Mouse (Mus musculus): ENCODE results near the gene Glyr1. TPM values are rescaled to one million over a fixed set of nuclear protein-coding genes. Genes with fewer than 3 reads are reported as not detected.

Gene Glyr1
- polyA plus RNA-seq, 1 experiment: 84.7 TPM

DNA sequence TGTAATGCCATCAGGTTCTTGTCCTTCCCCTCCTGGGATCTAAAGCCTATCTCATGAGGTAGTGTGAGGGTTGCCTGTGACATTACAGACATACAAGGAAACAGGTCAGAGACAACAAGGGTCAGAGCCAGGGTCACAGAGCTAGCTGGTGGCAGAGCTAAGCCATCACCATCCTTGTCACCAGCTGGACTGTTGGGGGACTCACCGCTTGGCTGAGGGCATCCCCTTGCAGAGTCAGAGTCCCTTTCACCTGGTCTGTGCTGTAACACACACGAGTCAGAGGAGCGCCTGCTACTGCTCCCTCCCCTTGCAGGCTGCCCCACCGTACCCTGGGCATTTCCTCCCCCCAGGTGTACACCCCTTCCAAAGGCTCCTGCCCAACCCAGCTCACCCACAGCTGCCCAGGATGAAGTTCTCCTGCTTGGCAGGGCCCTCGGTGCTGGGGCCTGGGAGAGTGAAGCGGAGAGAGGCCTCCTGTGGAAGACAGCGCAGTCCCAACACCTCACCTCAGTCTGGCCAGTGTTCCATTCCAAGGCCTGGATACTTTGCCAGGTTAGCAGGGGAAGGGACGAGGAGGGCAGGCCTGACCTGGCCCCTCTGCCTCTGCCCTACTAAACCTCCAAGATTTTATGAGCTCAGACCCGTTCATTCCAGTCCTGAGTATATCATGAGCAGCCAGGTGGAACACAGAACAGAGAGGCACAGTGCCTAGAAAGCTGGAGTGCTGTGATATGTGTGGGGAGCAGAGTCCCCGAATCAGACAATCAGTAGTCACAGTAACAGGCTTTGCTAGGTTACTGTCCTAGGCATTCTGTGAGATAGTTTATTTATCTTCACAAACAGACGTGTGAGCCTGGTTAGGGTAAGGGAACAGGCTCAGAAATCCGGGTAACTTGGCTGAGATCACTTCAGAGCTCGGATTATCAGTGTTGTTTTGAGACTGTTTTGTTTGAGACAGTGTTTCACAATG lies 37.3 kb downstream of the Glyr1 start:
- no peak for DNase-seq (ENCODE audit: low spot score)

DNA sequence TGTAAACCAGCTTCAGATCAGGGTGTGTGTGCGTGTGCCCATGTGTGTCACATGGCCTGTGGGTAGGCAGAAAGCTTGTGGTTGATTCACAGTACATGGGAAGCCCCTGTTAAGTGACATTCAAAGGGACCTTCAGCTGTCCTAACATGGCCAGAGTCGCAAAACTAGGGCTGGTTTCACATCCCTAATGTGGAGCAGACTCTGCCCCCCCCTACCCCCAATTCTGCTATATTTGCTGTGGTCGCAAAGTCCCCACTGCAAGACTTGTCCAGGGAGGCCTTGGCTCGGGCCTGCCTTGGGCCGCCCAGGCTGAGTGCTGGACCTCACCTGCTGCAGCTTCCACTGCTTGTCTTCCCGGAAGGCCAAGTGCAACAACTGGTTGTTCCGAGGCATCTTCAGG lies 38.4 kb downstream of the Glyr1 start:
- DNase-seq (ENCODE audit: low spot score): no peak

DNA sequence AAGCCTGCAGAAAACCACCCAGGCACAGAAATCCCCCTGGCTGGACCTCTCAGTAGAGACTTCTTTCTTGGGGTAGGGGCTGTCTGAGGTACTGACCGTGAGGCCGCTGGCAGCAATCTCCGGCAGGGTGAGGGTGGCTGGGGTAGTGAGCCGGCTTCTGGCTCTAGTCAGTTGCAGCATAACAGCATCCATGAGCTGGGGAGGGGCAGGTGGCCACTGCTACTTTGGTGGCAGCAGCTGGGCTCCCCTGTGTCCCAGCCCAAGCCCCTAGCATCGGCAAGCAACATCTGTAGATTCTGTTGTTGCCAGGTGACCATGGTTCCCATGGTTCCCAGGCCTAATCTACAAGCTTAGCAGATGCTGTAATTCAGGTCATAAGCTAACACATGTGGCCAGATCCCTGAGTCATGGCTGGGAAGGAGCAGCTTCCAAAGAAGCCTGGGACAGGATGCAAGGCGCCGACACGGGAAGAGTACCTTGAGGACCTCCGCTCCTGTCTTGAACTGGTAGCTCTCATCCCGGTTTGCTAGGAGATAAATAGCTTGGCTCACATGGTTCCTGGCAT lies 39.2 kb downstream of the Glyr1 start:
- no peak for DNase-seq (ENCODE audit: low spot score)

DNA sequence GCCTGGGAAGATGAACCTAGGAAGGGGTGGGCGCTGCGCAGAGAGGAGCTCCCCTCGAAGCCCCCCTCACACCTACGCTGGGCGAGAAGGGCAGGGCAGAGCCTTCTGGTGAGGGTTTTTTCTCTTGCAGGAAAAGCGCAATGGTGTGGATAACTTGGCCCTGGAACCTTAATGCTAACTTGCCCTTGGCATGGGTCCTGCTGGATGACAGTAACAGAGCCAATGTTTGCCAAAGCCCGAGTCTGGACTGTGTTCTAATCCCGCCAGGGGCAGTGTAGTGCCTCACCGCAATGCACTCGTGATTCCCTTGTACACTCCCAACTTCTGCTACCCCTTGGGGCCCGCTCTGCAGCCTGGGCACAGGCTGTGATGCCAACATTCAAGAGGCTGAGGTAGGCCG lies 41.6 kb downstream of the Glyr1 start:
- DNase-seq (ENCODE audit: low spot score): no peak

DNA sequence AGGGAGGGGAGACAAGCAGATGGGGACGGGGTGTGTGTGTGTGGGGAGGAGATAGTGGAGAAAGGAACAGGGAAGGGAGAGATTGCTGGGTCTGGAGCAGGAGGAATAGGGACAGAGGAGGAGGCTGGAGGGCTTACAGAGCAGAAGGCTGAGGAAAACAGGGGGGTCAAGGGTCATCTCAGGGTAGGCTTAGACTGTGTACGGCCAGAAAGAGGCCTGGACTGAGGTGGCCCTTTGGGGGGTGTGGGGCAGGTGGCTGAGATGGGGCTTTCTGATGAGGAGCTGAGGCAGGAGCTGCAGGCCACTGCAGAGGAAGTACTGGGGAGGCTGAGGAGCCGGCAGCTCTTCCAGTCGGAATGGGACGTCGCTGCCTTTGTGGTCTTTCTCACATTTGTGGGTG lies 42.2 kb downstream of the Glyr1 start:
- DNase-seq (ENCODE audit: low spot score): no peak

DNA sequence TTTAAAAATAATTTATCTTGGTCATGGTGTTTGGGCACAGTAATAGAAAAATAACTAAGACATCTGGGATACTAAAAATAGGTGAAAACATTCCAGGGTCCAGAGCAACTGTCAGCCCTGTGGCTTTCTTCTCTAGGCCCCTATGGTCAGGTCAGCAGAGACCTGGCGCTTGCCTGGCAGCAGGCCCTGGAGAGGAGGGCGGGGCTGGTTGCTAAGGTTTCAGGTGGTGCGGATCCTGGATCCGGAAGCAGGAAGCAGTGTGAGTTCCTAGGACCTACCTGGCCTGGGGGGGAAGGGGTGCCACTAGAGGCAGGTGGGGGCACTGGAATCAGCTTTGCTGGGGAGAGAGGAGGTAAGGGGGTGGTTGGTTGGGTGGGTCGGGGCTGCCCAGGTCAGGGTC lies 42.6 kb downstream of the Glyr1 start, which contains the start of gene Smim22:
Gene Smim22 (plus strand): TSS at position 222 of the 400 bp plus-strand sequence.
- no peak for DNase-seq (ENCODE audit: low spot score)

DNA sequence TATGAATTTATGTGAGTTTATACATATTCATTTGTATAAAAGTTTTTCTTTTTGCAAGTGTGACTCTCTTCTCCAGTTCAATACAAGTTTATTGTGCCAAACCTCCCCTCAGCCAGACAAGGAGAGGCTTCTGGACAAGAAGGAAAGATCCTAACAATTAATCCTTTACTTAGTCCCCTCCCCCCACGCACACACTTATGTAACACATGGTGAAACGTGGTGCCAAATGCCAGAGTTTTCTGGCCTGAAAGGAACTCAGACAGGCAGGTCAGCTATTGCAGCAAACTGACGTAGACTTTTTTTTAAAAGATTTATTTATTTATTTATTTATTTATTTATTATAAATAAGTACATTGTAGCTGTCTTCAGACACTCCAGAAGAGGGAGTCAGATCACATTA lies 49.1 kb downstream of the Glyr1 start:
- DNase-seq (ENCODE audit: low spot score): no peak

DNA sequence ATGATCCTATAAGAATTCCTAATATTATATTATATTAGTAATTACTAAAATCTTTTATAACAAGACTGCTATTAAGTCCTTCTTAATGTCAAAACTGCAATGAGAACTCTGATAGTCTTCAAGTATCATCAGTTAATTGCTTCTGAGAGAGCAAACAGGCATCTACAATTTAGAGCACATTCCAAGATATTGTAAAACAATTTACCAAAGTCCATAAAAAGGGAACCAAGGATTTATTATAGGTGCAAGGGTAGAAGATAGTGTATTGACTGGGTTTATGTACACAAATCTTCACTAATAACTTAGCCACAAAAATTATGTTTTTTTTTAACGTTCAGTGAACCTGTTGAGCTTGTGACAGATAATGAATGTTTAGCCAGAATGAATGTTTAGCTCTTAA lies 50.7 kb downstream of the Glyr1 start:
- DNase-seq (ENCODE audit: low spot score): no peak

DNA sequence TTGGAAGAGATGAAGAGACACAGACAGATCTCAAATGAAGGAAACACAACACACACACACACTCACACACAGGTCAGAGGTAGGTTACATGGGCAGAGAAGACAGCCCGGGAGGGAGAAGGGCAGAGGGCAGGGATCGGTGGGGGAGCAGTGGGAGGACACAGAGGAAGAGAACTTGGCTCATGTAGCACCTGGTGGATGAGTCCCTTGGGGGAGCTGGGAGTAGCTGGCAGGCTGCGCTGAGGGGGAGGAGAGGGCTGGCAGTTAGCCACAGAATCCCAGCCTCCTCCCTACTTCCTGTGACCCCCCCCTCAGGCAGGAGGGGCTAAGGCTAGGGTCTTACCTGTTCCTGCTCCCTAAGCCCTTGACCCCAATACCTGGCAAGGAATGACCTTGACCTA lies 52.1 kb downstream of the Glyr1 start, which contains the start of gene Sept12:
Gene Sept12 (minus strand): TSS at position 300 of the 400 bp plus-strand sequence.
- no peak for DNase-seq (ENCODE audit: low spot score)

DNA sequence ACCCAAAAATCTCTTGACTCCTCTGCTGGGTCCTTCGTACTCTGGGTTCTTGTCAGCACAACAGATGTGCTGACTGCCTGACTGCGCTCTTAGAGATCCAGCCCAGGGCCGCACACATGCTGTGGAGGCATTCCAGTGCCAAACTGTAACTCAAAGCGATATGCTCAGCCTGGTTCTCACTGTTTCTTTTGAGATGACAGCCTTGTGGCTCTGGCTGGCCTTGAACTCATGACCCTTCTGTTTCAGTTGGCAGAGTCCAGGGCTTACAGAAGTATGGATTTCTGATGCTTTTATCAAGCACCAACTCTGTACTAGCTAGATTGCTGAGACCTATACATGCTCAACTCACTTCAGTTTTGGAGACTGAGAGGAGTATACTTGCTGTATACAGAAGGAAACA lies 56.4 kb downstream of the Glyr1 start:
- no peak for DNase-seq (ENCODE audit: low spot score)

DNA sequence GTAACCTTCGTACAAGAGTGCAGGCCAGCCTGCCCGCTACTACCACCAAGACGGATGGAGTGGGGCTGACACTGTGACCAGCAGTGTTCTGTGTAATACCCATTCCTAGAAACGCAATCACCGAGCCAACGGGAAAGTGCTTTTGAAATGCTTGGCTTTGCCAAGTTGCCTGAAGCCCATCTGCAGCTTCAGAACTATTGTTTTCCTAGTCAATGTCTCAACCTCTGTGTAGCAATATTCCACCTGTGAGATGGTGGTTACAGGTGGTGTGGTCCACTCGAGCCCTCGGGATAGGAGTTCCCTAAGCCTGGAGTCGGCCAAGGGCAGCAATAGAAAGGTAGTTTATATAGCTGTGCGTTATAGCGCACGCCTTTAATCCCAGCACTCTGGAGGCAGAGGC lies 64.9 kb downstream of the Glyr1 start:
- DNase-seq (ENCODE audit: low spot score): no peak

DNA sequence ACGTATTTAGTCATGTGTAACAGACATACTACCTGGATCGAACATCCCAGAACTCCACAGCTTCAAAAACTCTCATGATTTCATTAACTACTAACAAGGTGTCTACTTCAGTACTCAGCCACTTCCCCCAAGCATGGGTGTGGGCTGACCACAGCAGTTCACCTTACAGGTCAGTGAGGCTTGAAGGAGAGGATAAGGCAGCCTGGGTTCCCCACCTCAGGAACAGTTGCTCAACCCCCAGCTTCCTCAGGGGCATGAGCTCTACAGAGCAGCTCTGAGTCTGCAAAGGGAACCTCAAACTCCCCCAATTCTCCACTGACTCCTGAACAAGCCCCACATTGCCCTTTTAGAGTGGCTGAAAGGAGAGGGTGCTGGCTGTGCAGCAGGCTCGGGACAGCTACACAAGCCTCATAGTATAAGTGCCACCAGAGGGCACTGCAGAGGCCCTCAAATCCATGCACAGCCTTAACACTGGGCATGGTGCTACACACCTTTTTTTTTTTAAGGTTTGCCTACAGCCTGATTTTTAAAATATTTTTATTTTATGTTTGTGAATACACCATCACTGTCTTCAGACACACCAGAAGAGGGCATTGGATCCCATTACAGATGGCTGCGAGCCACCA lies 69.8 kb downstream of the Glyr1 start:
- no peak for DNase-seq (ENCODE audit: low spot score)

DNA sequence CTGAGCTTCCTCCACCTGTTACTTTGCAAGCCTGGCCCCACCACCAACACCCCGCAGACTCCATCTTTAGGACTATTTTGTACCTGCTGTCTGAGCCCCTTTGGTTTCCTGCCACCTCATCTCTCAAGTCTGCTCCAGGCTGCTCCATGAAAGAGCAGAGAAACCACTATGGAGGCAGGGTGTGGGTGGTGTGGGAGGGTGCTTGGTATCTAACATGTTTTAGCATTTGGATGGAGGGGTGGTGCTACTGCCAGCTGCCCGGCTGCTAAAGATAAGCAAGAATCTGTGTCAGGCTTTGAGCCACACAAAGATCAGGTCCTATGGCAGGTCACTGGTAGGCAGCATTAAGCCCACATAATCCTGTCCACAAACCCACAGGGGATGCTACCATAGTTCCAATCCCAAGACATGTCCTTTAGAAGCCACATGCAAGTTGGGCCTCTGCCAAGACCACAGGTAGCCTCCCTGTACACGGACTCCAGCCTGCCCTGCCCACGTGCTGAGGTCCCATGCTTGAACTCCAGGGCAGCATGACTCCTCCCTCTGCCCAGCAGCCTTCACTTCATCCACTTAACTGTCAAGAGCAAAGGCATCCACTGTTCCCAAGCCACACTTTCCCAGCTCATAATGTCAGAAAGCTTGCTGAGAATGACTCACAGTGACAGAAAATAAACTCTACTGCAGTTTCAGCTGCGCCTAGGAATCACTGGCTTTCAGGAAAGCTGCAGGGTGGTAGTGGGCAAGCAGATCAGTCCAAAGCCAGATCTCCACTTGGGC lies 71.2 kb downstream of the Glyr1 start:
- DNase-seq (ENCODE audit: low spot score): no peak

DNA sequence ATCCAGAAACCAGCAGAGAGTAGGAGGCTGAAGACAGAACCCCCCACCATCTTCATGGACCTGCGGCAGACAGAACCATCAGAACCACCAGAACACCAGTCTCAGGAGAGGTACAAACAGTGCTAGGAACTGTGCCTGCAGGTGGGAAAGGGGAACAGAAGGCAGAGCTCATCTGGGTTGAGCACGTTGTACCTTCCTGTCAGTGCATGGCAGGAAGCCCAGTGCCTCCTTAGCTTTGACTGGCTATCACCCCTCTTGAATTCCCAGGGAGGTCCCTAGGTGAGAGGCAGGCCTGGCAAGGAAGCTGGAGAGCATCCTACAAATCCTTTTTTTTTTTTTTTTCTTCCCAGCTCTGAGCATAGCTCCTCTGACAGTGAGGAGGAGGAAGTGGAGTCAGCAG lies 73.5 kb downstream of the Glyr1 start:
- DNase-seq (ENCODE audit: low spot score): no peak

DNA sequence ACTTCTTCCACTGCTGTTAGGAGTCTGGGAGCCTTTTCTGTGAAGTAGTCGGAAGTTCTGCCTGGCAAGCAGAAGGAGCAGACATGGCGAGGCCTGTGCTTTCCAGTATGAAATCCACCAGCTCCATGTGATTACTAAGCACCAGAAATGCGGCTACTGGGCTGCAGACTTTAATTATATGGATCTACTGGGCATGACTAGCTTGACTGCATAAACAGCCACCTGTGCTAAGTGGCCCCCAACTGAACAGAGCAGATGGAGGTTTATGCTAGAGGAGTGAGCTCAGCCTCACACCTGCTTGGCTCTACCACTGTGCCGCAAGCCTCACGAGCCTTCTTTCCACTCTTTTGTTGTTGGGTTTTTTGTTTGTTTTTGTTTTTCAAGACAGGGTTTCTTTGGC lies 75.1 kb downstream of the Glyr1 start:
- no peak for DNase-seq (ENCODE audit: low spot score)

DNA sequence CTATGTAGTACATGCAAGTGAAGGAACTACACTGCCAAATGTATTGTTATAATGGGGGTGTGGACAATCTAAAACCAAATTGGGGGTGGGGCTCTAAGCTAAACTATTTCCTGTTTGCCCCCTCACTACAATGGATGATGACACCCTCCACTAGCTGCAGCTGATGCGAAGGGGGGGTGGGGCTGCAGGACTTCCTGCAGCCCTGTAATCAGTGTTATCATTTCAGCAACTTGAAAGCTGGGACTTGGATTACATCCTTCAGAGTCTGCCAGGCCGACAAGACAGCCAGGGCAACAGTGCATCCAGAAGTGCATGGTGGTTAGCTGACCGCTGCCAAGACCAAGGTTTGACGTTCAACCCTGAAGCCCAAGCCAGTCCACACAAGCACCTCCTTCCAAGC lies 78.0 kb downstream of the Glyr1 start:
- DNase-seq (ENCODE audit: low spot score): no peak

DNA sequence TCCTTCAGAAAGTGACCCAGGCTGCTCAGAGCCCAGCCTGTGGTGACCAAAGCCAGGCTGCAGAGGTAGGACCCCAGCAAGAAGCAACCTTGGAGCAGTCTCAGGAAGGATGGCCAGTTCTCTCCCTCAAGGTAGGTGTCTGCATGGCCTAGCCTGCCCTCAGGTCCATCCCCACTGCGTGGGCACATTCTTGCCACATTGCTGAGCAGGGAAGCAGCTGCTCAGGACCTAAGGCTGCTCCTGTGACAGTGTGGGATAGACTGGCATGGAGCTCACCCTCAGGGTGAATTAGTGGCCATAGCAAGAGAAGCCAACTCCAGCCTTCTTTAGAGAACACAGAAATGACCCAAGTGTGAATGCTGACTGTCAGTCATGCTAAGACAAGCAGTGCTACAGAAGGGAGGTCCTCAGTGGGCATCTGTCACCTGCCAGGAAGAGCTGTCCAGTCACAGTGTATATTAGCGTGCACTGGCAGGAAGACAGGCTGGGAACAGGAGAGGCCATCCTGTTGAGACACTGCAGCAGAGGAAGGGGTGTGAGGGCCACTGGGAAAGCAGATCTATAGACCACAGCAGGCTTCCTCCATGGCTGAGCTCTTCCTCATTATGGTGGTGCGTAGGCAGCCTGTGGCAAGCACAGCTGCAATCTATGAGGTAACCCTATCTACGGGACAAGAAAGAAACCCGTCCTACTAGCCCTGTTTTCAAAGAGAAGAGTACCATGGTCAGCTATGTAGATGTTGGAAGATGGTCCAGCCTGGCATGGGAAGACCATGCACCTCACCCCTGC lies 80.4 kb downstream of the Glyr1 start:
- DNase-seq (ENCODE audit: low spot score): no peak

DNA sequence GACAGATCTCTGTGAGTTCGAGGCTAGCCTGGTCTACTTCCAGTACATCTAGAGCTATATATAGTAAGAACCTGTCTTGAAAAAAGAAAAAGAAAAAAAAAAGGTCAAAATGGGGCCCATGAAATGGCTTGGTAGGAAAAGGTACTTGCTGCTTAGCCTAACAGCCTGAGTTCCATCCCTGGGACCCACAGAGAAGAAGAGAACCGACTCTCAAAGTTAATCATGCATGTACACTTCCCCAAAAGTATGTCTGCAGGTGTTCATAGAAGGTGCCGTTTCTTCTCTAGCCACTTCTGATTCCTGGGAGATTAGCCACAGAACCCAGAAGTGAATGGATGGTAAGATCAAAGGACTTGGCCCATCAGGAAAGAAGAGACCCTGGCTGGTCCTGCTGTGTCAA lies 81.2 kb downstream of the Glyr1 start:
- DNase-seq (ENCODE audit: low spot score): no peak

DNA sequence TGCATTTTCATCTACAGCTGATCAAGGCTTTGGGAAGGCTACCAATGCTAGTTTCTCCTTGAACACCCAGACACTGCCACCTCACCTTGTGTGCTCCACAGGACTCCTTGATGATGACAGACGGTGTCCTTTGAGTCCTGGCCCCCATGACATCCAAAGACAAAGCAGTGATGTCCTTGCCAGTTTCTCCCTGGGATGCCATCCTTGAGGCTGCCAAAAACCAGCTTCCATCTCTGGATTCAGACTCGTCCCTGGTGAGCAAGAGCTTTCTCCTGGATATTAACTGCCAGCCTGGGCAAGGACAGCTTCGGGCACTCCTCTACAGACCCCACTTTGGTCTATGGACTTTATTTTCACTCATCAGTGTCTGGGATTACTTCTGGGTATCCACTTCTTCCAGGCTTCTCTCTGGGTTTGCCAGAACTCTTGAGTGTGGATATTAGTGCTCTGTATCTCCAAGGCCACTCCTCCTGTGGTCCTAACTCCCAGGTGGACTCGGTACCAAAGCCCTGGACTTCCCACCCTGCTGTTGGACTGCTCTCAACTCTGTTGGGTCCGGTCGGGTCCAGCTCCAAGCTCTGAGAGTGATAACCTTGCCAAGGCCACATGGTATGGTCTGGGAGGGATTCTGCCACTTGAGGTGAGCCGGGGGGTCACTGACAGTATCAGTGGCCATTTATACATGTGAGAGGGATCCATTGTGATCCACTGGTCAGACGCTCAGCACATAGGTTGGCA lies 84.1 kb downstream of the Glyr1 start:
- no peak for DNase-seq (ENCODE audit: low spot score)

DNA sequence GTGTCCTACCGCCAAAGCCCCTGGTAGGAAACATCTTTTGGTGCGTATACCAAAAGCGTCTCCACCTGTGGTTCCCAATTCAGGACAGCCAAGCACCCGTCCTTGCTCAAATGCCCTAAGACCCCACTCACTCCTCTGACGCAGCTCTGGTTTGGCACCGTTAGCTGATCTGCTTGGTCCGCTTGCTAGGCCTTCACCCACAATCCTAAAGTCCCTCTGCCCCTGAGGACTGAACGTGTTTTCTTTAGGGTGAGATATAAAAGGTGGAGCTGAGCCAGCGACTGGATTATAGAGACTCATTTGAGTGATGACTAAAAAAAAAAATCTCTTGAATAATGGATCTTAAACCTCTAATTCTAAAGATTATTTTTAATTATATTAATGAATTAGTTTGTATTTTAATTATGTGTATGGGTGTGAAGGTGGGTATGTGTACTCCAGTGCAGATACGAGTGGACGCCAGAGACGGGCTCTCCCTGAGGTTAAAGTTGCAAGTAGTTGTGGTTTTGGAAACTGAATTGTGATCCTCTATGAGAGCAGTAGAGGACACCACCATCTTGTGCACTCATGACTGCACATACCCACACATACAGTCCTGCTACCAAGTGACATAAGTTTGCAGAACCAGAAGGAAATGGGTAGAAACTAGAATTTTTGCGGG lies 84.8 kb downstream of the Glyr1 start:
- no peak for DNase-seq (ENCODE audit: low spot score)

All from urinary bladder, adult 2 months (tissue).